Mouse (Mus musculus): Measurements from ENCODE around the gene Nedd9. TPM values are rescaled to one million over a fixed set of nuclear protein-coding genes. Genes with fewer than 3 reads are reported as not detected.

The Nedd9 gene
- polyA plus RNA-seq, 1 experiment from 2014 or later, result 25.0 TPM

DNA sequence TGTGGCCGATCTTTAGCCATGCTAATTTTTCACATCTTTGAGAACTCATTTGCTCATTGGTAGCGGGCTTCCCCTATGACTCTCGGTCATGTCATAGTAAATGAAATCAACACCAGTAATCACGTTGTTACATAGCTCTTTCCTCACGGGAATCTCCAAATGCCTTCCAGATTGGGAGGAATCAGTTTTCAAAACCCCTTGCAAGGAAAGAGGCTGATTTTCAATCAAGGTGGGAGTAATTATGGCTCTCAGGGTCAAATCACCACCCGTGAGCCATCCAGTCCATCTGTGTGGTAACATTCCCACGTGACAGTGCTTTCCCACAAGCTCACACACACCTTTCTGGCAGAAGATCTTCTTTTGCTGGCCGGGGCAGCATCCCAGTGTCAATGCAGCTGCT, 27.8 kb upstream of the Nedd9 start:
- H3K4me1 ChIP-seq (ENCODE audit: control insufficient read depth, insufficient read depth, low read length), result peaks cover 6% of the 10 kb centered on the region
- no peak for ATAC-seq (ENCODE audit: insufficient read depth, low FRiP score)
- H3K9me3 ChIP-seq (replicated peaks; ENCODE audit: control insufficient read depth, low read length), result no peaks in the 10 kb centered on the region
- no peak overlapping the region for H3K9ac ChIP-seq (ENCODE audit: low read length)
- H3K4me2 ChIP-seq (ENCODE audit: low read depth, low read length), result no peak overlapping the region
- H3K27ac ChIP-seq (ENCODE audit: low read length), result no peak overlapping the region
- no peak overlapping the region for H3K4me3 ChIP-seq (replicated peaks; ENCODE audit: low read length)
- no peaks in the 10 kb centered on the region for H3K36me3 ChIP-seq (ENCODE audit: control insufficient read depth, insufficient read depth, low read length)
- WGBS, result 72% methylated on average over 8 of the region's 8 CpGs
- H3K27me3 ChIP-seq (ENCODE audit: control insufficient read depth, insufficient read depth, low read length), result no peaks in the 10 kb centered on the region

DNA sequence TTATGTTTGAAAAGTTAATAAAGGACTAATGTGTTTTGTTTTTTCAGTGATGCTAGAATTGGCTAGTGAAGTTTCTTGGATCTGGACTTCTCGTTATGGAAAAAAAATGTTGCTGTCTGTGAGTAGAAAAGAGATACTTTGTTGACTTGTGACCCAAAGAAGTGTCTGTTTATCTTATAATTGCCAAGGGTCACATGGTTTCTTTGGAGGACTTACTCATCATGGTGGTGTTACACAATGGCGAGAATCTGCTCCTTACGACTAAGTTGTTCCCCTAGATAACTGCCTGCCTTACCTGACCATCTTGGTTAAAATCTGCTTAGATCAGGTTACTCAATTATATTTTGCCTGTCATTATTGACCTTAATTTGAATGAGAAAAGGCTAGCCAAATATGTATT, 26.3 kb upstream of the Nedd9 start:
- H3K36me3 ChIP-seq (ENCODE audit: control insufficient read depth, insufficient read depth, low read length), result no peaks in the 10 kb centered on the region
- ATAC-seq (ENCODE audit: insufficient read depth, low FRiP score), result no peak
- peaks cover 6% of the 10 kb centered on the region for H3K4me1 ChIP-seq (ENCODE audit: control insufficient read depth, insufficient read depth, low read length)
- 87% methylated on average over 3 of the region's 3 CpGs for WGBS
- H3K27ac ChIP-seq (ENCODE audit: low read length), result no peak overlapping the region
- H3K9ac ChIP-seq (ENCODE audit: low read length), result no peak overlapping the region
- no peak overlapping the region for H3K4me3 ChIP-seq (replicated peaks; ENCODE audit: low read length)
- no peaks in the 10 kb centered on the region for H3K9me3 ChIP-seq (replicated peaks; ENCODE audit: control insufficient read depth, low read length)
- no peaks in the 10 kb centered on the region for H3K27me3 ChIP-seq (ENCODE audit: control insufficient read depth, insufficient read depth, low read length)
- no peak overlapping the region for H3K4me2 ChIP-seq (ENCODE audit: low read depth, low read length)

DNA sequence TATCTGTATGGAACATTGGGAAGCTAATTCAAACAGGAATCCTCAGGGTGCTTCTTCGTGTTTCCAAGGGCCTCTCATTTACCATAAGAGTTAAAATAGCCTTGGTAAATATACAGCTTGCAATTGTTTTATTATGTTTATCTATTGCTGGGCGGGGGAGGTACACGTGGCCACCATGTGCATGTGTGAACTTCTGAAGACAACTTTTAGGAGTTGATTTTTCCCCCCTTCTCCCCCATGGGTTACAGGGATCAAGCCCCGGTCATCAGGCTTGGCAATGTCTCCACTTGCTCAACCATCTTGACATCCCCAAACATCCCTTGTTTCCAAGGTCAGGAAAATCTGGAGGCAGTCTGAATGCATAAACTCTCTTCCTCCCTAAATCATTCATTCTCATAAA, 25.1 kb upstream of the Nedd9 start:
- no peaks in the 10 kb centered on the region for H3K27me3 ChIP-seq (ENCODE audit: control insufficient read depth, insufficient read depth, low read length)
- peaks cover 6% of the 10 kb centered on the region for H3K4me1 ChIP-seq (ENCODE audit: control insufficient read depth, insufficient read depth, low read length)
- no peak overlapping the region for H3K4me3 ChIP-seq (replicated peaks; ENCODE audit: low read length)
- H3K4me2 ChIP-seq (ENCODE audit: low read depth, low read length), result no peak overlapping the region
- no peaks in the 10 kb centered on the region for H3K9me3 ChIP-seq (replicated peaks; ENCODE audit: control insufficient read depth, low read length)
- WGBS, result 66% methylated on average over 4 of the region's 4 CpGs
- no peak for ATAC-seq (ENCODE audit: insufficient read depth, low FRiP score)
- H3K9ac ChIP-seq (ENCODE audit: low read length), result no peak overlapping the region
- no peaks in the 10 kb centered on the region for H3K36me3 ChIP-seq (ENCODE audit: control insufficient read depth, insufficient read depth, low read length)
- no peak overlapping the region for H3K27ac ChIP-seq (ENCODE audit: low read length)

DNA sequence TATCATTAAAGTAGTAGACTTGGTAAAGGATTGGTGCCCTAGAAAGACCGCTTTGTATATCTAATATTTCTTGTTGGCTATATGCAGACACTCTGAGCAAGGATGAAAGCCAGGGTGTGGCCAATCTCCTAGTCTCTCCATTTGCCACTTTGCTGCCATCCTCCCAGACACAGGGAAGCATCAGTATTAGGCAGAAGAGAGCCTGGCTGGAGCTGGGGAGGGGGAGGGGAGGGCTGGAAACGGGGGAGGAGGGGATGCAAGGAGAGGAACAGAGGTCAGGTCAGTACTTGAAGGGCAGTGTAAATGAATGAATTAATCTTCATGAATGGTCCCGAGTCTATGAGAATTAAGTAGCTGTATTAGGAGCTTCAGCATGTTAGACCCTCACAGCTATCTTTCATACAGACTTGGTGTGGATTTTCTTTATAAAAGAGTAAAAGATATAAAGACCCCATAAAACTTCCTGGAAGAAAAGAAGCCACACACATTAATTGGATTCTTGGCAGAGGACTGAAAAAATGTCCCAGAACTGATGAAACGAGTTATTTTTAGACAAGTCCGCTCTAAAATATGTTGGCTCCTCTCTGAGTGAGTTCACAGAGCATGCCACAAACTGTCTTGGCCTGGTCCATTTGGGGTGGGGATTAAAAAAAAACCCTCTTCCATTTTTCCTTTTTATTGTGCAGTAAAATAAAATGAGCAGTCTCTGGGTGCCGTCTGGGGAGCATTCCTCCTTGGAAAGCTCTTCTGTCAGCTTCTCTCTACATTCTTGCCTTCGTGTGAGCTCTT, 23.7 kb upstream of the Nedd9 start:
- Histone ChIP-seq H3K27ac (ENCODE audit: low read length) (peak overlapping the region; percentile 53), H3K4me2 (ENCODE audit: low read depth, low read length) (no peak overlapping the region), H3K27me3 (ENCODE audit: control insufficient read depth, insufficient read depth, low read length) (no peaks in the 10 kb centered on the region), H3K4me1 (ENCODE audit: control insufficient read depth, insufficient read depth, low read length) (peaks cover 6% of the 10 kb centered on the region), H3K36me3 (ENCODE audit: control insufficient read depth, insufficient read depth, low read length) (no peaks in the 10 kb centered on the region), H3K9ac (ENCODE audit: low read length) (no peak overlapping the region), H3K9me3 (replicated peaks; ENCODE audit: control insufficient read depth, low read length) (no peaks in the 10 kb centered on the region), H3K4me3 (replicated peaks; ENCODE audit: low read length) (no peak overlapping the region)
- WGBS, result 40% methylated on average over 7 of the region's 7 CpGs
- ATAC-seq (ENCODE audit: insufficient read depth, low FRiP score), result peak; percentile 25; the same call in 1 of the 2 replicates

DNA sequence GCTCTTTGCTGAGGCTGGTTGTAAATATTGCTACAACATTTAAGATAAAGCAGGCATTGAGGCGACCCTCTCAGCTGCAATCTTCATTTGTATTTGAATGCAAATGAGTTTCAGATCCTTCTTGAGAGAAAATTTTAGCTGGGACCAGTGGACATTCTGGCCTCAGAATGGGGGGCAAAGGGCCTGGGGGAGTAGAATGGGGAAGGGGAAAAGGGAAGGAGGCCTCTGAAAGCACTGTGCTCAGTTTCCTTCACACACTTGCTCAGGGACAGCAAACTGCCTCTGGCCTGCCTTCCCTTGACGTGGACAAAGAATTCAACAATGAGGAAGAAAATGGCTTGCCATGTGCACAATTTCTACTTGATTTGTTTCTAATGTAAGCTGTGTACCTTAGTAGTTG, 18.4 kb upstream of the Nedd9 start:
- Histone ChIP-seq H3K9ac (ENCODE audit: low read length) (no peak overlapping the region), H3K36me3 (ENCODE audit: control insufficient read depth, insufficient read depth, low read length) (no peaks in the 10 kb centered on the region), H3K4me2 (ENCODE audit: low read depth, low read length) (no peak overlapping the region), H3K4me3 (replicated peaks; ENCODE audit: low read length) (no peak overlapping the region), H3K27me3 (ENCODE audit: control insufficient read depth, insufficient read depth, low read length) (no peaks in the 10 kb centered on the region), H3K9me3 (replicated peaks; ENCODE audit: control insufficient read depth, low read length) (no peaks in the 10 kb centered on the region), H3K27ac (ENCODE audit: low read length) (no peak overlapping the region), H3K4me1 (ENCODE audit: control insufficient read depth, insufficient read depth, low read length) (no peaks in the 10 kb centered on the region; the same call in 1 of the 2 replicates)
- 82% methylated on average over 2 of the region's 2 CpGs for WGBS
- ATAC-seq (ENCODE audit: insufficient read depth, low FRiP score), result no peak

DNA sequence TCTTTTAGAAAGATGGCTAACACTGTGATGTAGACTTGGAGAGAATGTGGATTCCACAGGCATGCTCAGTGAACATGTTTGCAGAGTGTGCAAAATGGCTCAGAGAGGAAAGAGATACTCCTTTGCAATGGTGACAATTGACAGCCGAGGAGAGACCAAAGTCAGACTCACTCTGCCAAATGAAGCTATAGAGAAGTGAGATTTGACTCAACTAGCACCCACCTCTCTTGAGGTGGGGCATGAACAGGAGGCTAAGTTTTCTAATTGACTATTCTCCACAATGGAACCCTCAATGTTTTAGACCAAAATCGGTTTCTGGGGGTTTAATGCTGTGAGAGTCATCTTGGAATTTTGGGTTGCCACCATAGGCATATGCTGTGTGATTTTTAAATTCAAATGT, 17.8 kb upstream of the Nedd9 start:
- Histone ChIP-seq H3K4me2 (ENCODE audit: low read depth, low read length) (no peak overlapping the region), H3K27me3 (ENCODE audit: control insufficient read depth, insufficient read depth, low read length) (no peaks in the 10 kb centered on the region), H3K36me3 (ENCODE audit: control insufficient read depth, insufficient read depth, low read length) (no peaks in the 10 kb centered on the region), H3K9me3 (replicated peaks; ENCODE audit: control insufficient read depth, low read length) (no peaks in the 10 kb centered on the region), H3K9ac (ENCODE audit: low read length) (no peak overlapping the region), H3K4me3 (replicated peaks; ENCODE audit: low read length) (no peak overlapping the region), H3K27ac (ENCODE audit: low read length) (no peak overlapping the region), H3K4me1 (ENCODE audit: control insufficient read depth, insufficient read depth, low read length) (no peaks in the 10 kb centered on the region)
- no peak for ATAC-seq (ENCODE audit: insufficient read depth, low FRiP score)
- WGBS, result 85% methylated on average over 2 of the region's 2 CpGs

DNA sequence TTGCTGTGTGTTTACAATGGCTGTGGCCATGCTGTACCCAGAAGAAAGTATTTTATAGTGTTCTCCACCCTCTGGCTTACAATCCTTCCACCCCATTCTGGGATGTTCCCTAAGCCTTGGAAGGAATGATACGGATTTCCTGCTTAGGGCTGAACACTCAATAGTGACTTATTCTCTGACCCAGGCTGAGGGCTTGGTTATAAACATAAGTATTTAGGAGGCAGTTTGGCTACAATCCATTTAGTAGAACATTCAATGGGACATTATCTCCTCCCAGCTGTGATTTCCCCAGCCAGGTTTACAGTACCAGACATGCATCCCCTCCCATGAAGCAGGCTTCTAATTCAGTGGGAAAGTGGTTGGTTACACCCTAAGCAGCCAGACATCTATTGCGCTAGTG, 17.3 kb upstream of the Nedd9 start:
- Histone ChIP-seq H3K9me3 (replicated peaks; ENCODE audit: control insufficient read depth, low read length) (no peaks in the 10 kb centered on the region), H3K36me3 (ENCODE audit: control insufficient read depth, insufficient read depth, low read length) (no peaks in the 10 kb centered on the region), H3K27ac (ENCODE audit: low read length) (no peak overlapping the region), H3K4me3 (replicated peaks; ENCODE audit: low read length) (no peak overlapping the region), H3K9ac (ENCODE audit: low read length) (no peak overlapping the region), H3K4me1 (ENCODE audit: control insufficient read depth, insufficient read depth, low read length) (no peaks in the 10 kb centered on the region), H3K4me2 (ENCODE audit: low read depth, low read length) (no peak overlapping the region), H3K27me3 (ENCODE audit: control insufficient read depth, insufficient read depth, low read length) (no peaks in the 10 kb centered on the region)
- no peak for ATAC-seq (ENCODE audit: insufficient read depth, low FRiP score)
- 83% methylated on average over 2 of the region's 2 CpGs for WGBS

DNA sequence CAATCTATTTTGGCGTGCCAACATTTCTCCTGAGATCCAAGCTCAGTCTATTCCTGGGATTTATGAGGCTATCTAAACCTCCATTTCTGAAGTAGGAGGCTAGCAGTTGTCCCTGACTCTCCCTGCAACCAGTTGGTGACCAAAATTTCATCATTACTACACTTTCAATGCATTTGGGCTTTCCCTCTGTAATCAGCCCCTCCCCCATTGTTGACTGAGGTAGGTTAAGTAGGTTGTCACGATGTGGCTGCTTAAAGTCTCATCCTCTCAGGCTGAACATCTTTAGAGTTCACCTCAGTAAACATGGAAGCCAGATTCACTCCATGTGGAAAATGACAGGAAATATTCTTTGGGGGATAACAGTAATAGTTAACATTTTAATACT, 15.7 kb upstream of the Nedd9 start:
- no peak overlapping the region for H3K4me3 ChIP-seq (replicated peaks; ENCODE audit: low read length)
- no peaks in the 10 kb centered on the region for H3K4me1 ChIP-seq (ENCODE audit: control insufficient read depth, insufficient read depth, low read length)
- WGBS, result 65% methylated on average over 2 of the region's 2 CpGs
- no peak overlapping the region for H3K27ac ChIP-seq (ENCODE audit: low read length)
- H3K27me3 ChIP-seq (ENCODE audit: control insufficient read depth, insufficient read depth, low read length), result no peaks in the 10 kb centered on the region
- ATAC-seq (ENCODE audit: insufficient read depth, low FRiP score), result no peak
- no peaks in the 10 kb centered on the region for H3K9me3 ChIP-seq (replicated peaks; ENCODE audit: control insufficient read depth, low read length)
- no peak overlapping the region for H3K4me2 ChIP-seq (ENCODE audit: low read depth, low read length)
- no peaks in the 10 kb centered on the region for H3K36me3 ChIP-seq (ENCODE audit: control insufficient read depth, insufficient read depth, low read length)
- no peak overlapping the region for H3K9ac ChIP-seq (ENCODE audit: low read length)

DNA sequence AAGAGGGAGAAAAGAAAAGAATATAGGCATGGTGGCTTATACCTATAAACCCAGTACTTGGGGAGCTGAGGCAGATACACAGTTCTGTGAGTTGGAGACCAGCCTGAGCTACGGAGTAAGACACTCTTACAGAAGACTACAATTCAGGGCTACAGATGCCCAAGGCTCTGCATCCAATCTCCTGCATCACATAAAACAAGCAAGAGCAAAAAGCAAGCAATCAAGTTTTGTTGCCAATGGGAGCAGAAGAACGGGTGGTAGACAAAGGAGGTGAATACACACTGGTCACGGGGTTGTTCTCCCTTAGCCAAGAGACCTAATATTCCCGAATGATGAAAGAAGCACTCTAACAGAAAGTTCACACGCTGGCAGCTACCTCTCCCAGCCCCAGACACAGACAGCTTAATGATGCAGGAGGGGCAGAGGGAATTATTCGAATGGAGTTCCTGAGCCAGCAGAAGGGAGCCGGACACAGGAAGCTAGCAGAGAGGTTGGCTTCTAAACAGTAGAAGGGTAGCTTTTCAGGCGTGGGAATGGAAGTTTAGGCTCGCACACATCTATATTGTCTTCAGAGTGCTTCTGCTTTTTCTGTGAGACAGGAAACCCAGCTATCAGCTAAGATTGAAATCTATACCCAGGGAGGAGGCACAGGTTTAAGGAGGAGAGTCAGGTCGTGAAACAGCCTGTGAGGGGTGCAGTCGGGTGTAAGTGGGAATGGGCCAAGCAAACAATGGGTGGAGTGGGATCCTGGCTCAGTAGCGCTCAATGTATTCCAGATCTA, 15.2 kb upstream of the Nedd9 start:
- H3K4me1 ChIP-seq (ENCODE audit: control insufficient read depth, insufficient read depth, low read length), result no peaks in the 10 kb centered on the region
- no peak overlapping the region for H3K9ac ChIP-seq (ENCODE audit: low read length)
- H3K27ac ChIP-seq (ENCODE audit: low read length), result no peak overlapping the region
- H3K9me3 ChIP-seq (replicated peaks; ENCODE audit: control insufficient read depth, low read length), result no peaks in the 10 kb centered on the region
- no peak overlapping the region for H3K4me2 ChIP-seq (ENCODE audit: low read depth, low read length)
- H3K27me3 ChIP-seq (ENCODE audit: control insufficient read depth, insufficient read depth, low read length), result no peaks in the 10 kb centered on the region
- no peak for ATAC-seq (ENCODE audit: insufficient read depth, low FRiP score)
- WGBS, result 60% methylated on average over 12 of the region's 12 CpGs
- no peak overlapping the region for H3K4me3 ChIP-seq (replicated peaks; ENCODE audit: low read length)
- no peaks in the 10 kb centered on the region for H3K36me3 ChIP-seq (ENCODE audit: control insufficient read depth, insufficient read depth, low read length)
